Mouse (Mus musculus): Measurements from ENCODE around the gene Spata31d1c.

- TF ChIP-seq EP300 (IDR thresholded peaks at IDR 0.05) (no peak), CTCF (IDR thresholded peaks at IDR 0.05) (no peak)
Measured at GRCm38 (mm10) chr13:65032758-65033157, at the start of gene Spata31d1c.
